Mouse (Mus musculus) c-Kit-negative CD71-positive TER-119-positive erythroid progenitor cells, embryonic 14.5 days (primary cell): ENCODE data around the gene Ggt6.

ENCODE experiments used
- DNase-seq: peaks from one replicate; pipeline ENCODE4 v3.0.0-alpha.2; 2013; ENCODE audit warnings: low read depth, low spot score

Gene Ggt6

GRCm38 (mm10) chr11:72434963-72435693 lies at the start of gene Ggt6:
Gene Ggt6 (plus strand): TSS chr11:72435526.
- no peak for DNase-seq

- DNase-seq, result no peak
Observed at GRCm38 (mm10) chr11:72388113-72388529, 47.2 kb upstream of the Ggt6 start.

- DNase-seq, result no peak
Observed at GRCm38 (mm10) chr11:72389407-72390142, 45.8 kb upstream of the Ggt6 start.

- DNase-seq, result no peak
Observed at GRCm38 (mm10) chr11:72391181-72391580, 44.1 kb upstream of the Ggt6 start.

- DNase-seq, result no peak
Observed at GRCm38 (mm10) chr11:72393243-72393642, 42.1 kb upstream of the Ggt6 start.

- no peak for DNase-seq
Observed at GRCm38 (mm10) chr11:72393669-72394068, 41.7 kb upstream of the Ggt6 start.

- DNase-seq, result no peak
Observed at GRCm38 (mm10) chr11:72394694-72395093, 40.6 kb upstream of the Ggt6 start.

- DNase-seq, result no peak
Observed at GRCm38 (mm10) chr11:72395652-72396051, 39.7 kb upstream of the Ggt6 start.

GRCm38 (mm10) chr11:72396621-72397020 lies 38.7 kb upstream of the Ggt6 start:
- no peak for DNase-seq

- DNase-seq, result no peak
Observed at GRCm38 (mm10) chr11:72397072-72397471, 38.3 kb upstream of the Ggt6 start.

- DNase-seq, result no peak
Observed at GRCm38 (mm10) chr11:72397811-72398525, 37.4 kb upstream of the Ggt6 start.

GRCm38 (mm10) chr11:72401068-72401467 lies 34.3 kb upstream of the Ggt6 start:
- DNase-seq, result no peak

- no peak for DNase-seq
Observed at GRCm38 (mm10) chr11:72402017-72402416, 33.3 kb upstream of the Ggt6 start.

- DNase-seq, result no peak
Observed at GRCm38 (mm10) chr11:72402969-72403368, 32.4 kb upstream of the Ggt6 start.

- no peak for DNase-seq
Observed at GRCm38 (mm10) chr11:72405532-72405931, 29.8 kb upstream of the Ggt6 start.

GRCm38 (mm10) chr11:72406079-72406675 lies 29.1 kb upstream of the Ggt6 start:
- DNase-seq, result no peak

GRCm38 (mm10) chr11:72407081-72407480 lies 28.2 kb upstream of the Ggt6 start:
- DNase-seq, result no peak

- no peak for DNase-seq
Observed at GRCm38 (mm10) chr11:72407574-72407973, 27.8 kb upstream of the Ggt6 start.

- no peak for DNase-seq
Observed at GRCm38 (mm10) chr11:72408451-72409170, 26.7 kb upstream of the Ggt6 start.

- DNase-seq, result no peak
Observed at GRCm38 (mm10) chr11:72409649-72410385, 25.5 kb upstream of the Ggt6 start.
